Mouse (Mus musculus) MEL (cell line): ENCODE measurements around the gene Cd5. TPM values are rescaled to one million over a fixed set of nuclear protein-coding genes. Genes with fewer than 3 reads are reported as not detected.

Experiments
- DNase-seq: peaks from one replicate; pipeline ENCODE4 v3.0.0; 2011; ENCODE audit warnings: low read depth, low spot score
- H3K27ac ChIP-seq: 2 replicates; pipeline ENCODE4 v1.5.1; 2012; ENCODE audit warnings: low read depth, mild to moderate bottlenecking, control low read depth, low read length, moderate library complexity; ENCODE audit not compliant: control insufficient read depth
- H3K27me3 ChIP-seq, 2 experiments: fragments of 150-350 bp in 1 of 2; sonication (generic) in 1 of 2; 2 replicates each; pipeline ENCODE4 v1.6.1; 2012; ENCODE audit warnings: low read length in 2 of 2, mild to moderate bottlenecking in 2 of 2, improper control_type of control experiment in 1 of 2, moderate library complexity in 1 of 2; ENCODE audit not compliant: insufficient read depth in 2 of 2, control insufficient read depth in 1 of 2
- H3K36me3 ChIP-seq, 2 experiments: 2 replicates each; pipeline ENCODE4 v1.6.1; 2012 to 2014; ENCODE audit warnings: low read length in 2 of 2, improper control_type of control experiment in 1 of 2, inconsistent platforms in 1 of 2, mild to moderate bottlenecking in 1 of 2; ENCODE audit not compliant: insufficient read depth in 2 of 2, control insufficient read depth in 1 of 2
- H3K4me1 ChIP-seq, 2 experiments: fragments of 150-350 bp in 1 of 2; sonication (generic) in 1 of 2; 2 replicates each; pipeline ENCODE4 v1.6.1; 2012; ENCODE audit warnings: low read length in 2 of 2, improper control_type of control experiment in 1 of 2, mild to moderate bottlenecking in 1 of 2; ENCODE audit not compliant: insufficient read depth in 2 of 2, control insufficient read depth in 1 of 2
- H3K4me3 ChIP-seq, 2 experiments: fragments of 150-350 bp in 1 of 2; sonication (generic) in 1 of 2; 2 replicates each; pipeline ENCODE4 v1.5.1; 2012; ENCODE audit warnings: low read depth in 2 of 2, low read length in 2 of 2, mild to moderate bottlenecking in 2 of 2, moderate library complexity in 2 of 2, control low read depth in 1 of 2, improper control_type of control experiment in 1 of 2; ENCODE audit not compliant: control insufficient read depth in 1 of 2, insufficient read depth in 1 of 2
- H3K79me2 ChIP-seq: 2 replicates; pipeline ENCODE4 v1.6.1; 2012; ENCODE audit warnings: mild to moderate bottlenecking, low read length, moderate library complexity; ENCODE audit not compliant: control insufficient read depth, poor library complexity, insufficient read depth
- H3K9ac ChIP-seq: 2 replicates; pipeline ENCODE4 v1.6.1; 2012; ENCODE audit warnings: low read depth, mild to moderate bottlenecking, control low read depth, low read length, moderate library complexity; ENCODE audit not compliant: control insufficient read depth, poor library complexity, severe bottlenecking
- H3K9me3 ChIP-seq: fragments of 150-350 bp; sonication (generic); replicated peaks from 2 replicates; pipeline ENCODE4 v1.6.1; 2012; ENCODE audit warnings: mild to moderate bottlenecking, low read length, improper control_type of control experiment, moderate library complexity; ENCODE audit not compliant: insufficient read depth
- CTCF ChIP-seq, 3 experiments: IDR thresholded peaks in 2 of 3; conservative IDR thresholded peaks in 1 of 3; 2 replicates each; pipeline ENCODE4 v1.5.1; 2011 to 2012; ENCODE audit warnings: low read length in 3 of 3, low read depth in 2 of 3, mild to moderate bottlenecking in 2 of 3, improper control_type of control experiment in 1 of 3, inconsistent platforms in 1 of 3, mixed read lengths in 1 of 3, moderate library complexity in 1 of 3; ENCODE audit not compliant: control insufficient read depth in 1 of 3, insufficient read depth in 1 of 3, poor library complexity in 1 of 3, severe bottlenecking in 1 of 3
- EP300 ChIP-seq, 2 experiments: IDR thresholded peaks; 2 replicates each; pipeline ENCODE4 v1.6.1; 2011; ENCODE audit warnings: improper control_type of control experiment in 2 of 2, low read length in 2 of 2, low read depth in 1 of 2, mild to moderate bottlenecking in 1 of 2
- GABPA ChIP-seq: IDR thresholded peaks from 2 replicates; pipeline ENCODE4 v1.6.1; 2012; ENCODE audit warnings: low read depth, mild to moderate bottlenecking, inconsistent platforms, low read length, improper control_type of control experiment, moderate library complexity
- HCFC1 ChIP-seq: IDR thresholded peaks from 2 replicates; pipeline ENCODE4 v1.6.1; 2012; ENCODE audit warnings: low read depth, mild to moderate bottlenecking, inconsistent platforms, low read length, improper control_type of control experiment, moderate library complexity
- MAFK ChIP-seq: IDR thresholded peaks from 2 replicates; pipeline ENCODE4 v1.6.1; 2011; ENCODE audit warnings: low read depth, mild to moderate bottlenecking, low read length, improper control_type of control experiment, borderline replicate concordance
- MAX ChIP-seq: IDR thresholded peaks from 2 replicates; pipeline ENCODE4 v1.6.1; 2011; ENCODE audit warnings: low read length, improper control_type of control experiment
- MEF2A ChIP-seq: IDR thresholded peaks from 2 replicates; pipeline ENCODE4 v1.6.1; 2014; ENCODE audit warnings: low read depth, mild to moderate bottlenecking, inconsistent platforms, low read length, improper control_type of control experiment; ENCODE audit not compliant: poor library complexity, insufficient replicate concordance, severe bottlenecking; ENCODE audit errors: extremely low read depth
- MYB ChIP-seq: IDR thresholded peaks from 2 replicates; pipeline ENCODE4 v1.6.1; 2011; ENCODE audit warnings: mild to moderate bottlenecking, low read depth, low read length, improper control_type of control experiment
- MYC ChIP-seq: IDR thresholded peaks from 2 replicates; pipeline ENCODE4 v1.6.1; 2011; ENCODE audit warnings: low read depth, mild to moderate bottlenecking, low read length, improper control_type of control experiment, moderate library complexity
- NELFE ChIP-seq: IDR thresholded peaks from 2 replicates; pipeline ENCODE4 v1.6.1; 2011; ENCODE audit warnings: low read depth, low read length, improper control_type of control experiment
- NRF1 ChIP-seq: IDR thresholded peaks from 2 replicates; pipeline ENCODE4 v1.6.1; 2014; ENCODE audit warnings: low read depth, mild to moderate bottlenecking, inconsistent platforms, low read length, improper control_type of control experiment, moderate library complexity; ENCODE audit not compliant: poor library complexity, insufficient read depth, severe bottlenecking
- POLR2AphosphoS2 ChIP-seq: IDR thresholded peaks from 2 replicates; pipeline ENCODE4 v1.6.1; 2011; ENCODE audit warnings: low read length, improper control_type of control experiment
- RCOR1 ChIP-seq: IDR thresholded peaks from 2 replicates; pipeline ENCODE4 v1.6.1; 2012; ENCODE audit warnings: low read depth, mild to moderate bottlenecking, inconsistent platforms, low read length, improper control_type of control experiment
- SIN3A ChIP-seq: IDR thresholded peaks from 2 replicates; pipeline ENCODE4 v1.6.1; 2012; ENCODE audit warnings: low read length, improper control_type of control experiment, inconsistent platforms
- TAL1 ChIP-seq: IDR thresholded peaks from 2 replicates; pipeline ENCODE4 v1.6.1; 2012; ENCODE audit warnings: mild to moderate bottlenecking, inconsistent platforms, low read length, moderate library complexity, mixed read lengths
- TCF12 ChIP-seq: IDR thresholded peaks from 2 replicates; pipeline ENCODE4 v1.6.1; 2014; ENCODE audit warnings: low read depth, mild to moderate bottlenecking, inconsistent platforms, low read length, improper control_type of control experiment, moderate library complexity
- polyA plus RNA-seq, 2 experiments: library from polyadenylated mRNA; stranded (reverse) in 1 of 2; unstranded in 1 of 2; fragments of >175 nt in 1 of 2; fragments of >200 nt in 1 of 2; gene quantifications; 2 replicates each; pipeline versions ENCODE4 v1.2.1 to v1.2.4; 2012; ENCODE audit warnings: low replicate concordance in 2 of 2, low read depth in 1 of 2; ENCODE audit not compliant: insufficient read length in 2 of 2, insufficient read depth in 1 of 2, missing spikeins in 1 of 2
- total RNA-seq: library from RNA; depleted of rRNA; stranded (reverse); fragments of 300-350 nt; gene quantifications from 2 replicates; pipeline ENCODE4 v1.2.3, GENCODE M21; 2012

Gene Cd5
- total and polyA plus RNA-seq, 3 experiments, result not detected

DNA sequence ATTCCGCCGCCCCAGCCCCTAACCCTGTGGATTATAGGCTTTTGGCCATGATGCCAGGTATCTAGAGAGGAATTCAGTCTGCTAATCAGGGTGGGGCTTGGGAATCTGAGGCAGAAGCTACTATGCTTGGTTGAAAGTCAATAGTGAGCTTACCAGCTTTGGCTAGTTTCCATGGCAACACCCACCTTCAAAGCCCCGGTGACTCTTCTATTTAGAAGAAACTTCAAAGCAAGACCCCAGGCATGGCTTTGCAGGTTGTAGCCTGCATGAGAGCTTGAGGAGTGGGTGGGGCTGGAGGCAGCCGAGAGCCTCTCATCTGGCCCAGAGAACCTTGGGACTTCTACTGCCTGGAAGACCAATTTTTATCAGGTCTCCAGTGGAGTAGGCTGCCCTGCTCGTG is 15.2 kb downstream of the Cd5 start:
- Histone ChIP-seq H3K9me3 (no peaks in the 10 kb centered on the region), H3K36me3 (no peaks in the 10 kb centered on the region), H3K9ac (no peak overlapping the region), H3K4me3 (no peak overlapping the region)
- no peak for TF ChIP-seq POLR2AphosphoS2
- TF ChIP-seq GABPA, result no peak
- no peak for TF ChIP-seq TAL1
- TF ChIP-seq NELFE, result no peak
- no peak for TF ChIP-seq MYB
- TF ChIP-seq, all 39 proteins: peak for 0
- Histone ChIP-seq H3K4me1 (no peaks in the 10 kb centered on the region), H3K79me2 (no peaks in the 10 kb centered on the region), H3K27me3 (peaks cover 0 to 2% of the 10 kb centered on the region in 2 experiments; a peak in 2 of 4 replicates), H3K27ac (no peak overlapping the region)
- DNase-seq, result no peak

- no peak for DNase-seq
- Histone ChIP-seq H3K9me3 (no peaks in the 10 kb centered on the region), H3K9ac (no peak overlapping the region), H3K4me1 (no peaks in the 10 kb centered on the region), H3K36me3 (no peaks in the 10 kb centered on the region), H3K27me3 (no peaks in the 10 kb centered on the region; a peak in 2 of 4 replicates), H3K4me3 (no peak overlapping the region), H3K27ac (no peak overlapping the region), H3K79me2 (no peaks in the 10 kb centered on the region)
- TF ChIP-seq RCOR1 (no peak), TCF12 (no peak), NRF1 (no peak)
Measured at GRCm38 (mm10) chr19:10723084-10723483, 15.7 kb downstream of the Cd5 start.

GRCm38 (mm10) chr19:10721064-10721463 is 17.7 kb downstream of the Cd5 start:
- no peak for DNase-seq
- TF ChIP-seq RCOR1 (no peak), CTCF (IDR thresholded peaks at IDR 0.05 in 2 of 3, conservative IDR thresholded peaks at IDR 0.05 in 1 of 3; ENCODE audit: control insufficient read depth in 1 of 3, insufficient read depth in 1 of 3, low read depth in 2 of 3, low read length in 3 of 3, poor library complexity in 1 of 3, severe bottlenecking in 1 of 3) (no peak), MYB (no peak), MAX (no peak), EP300 (IDR thresholded peaks at IDR 0.05; ENCODE audit: low read depth in 1 of 2, low read length in 2 of 2) (no peak), HCFC1 (no peak), MEF2A (no peak), SIN3A (no peak), MAFK (no peak), MYC (no peak)
- TF ChIP-seq, all 39 proteins: peak for 0
- Histone ChIP-seq H3K27me3 (no peaks in the 10 kb centered on the region; a peak in 1 of 4 replicates), H3K4me3 (no peak overlapping the region), H3K9me3 (no peaks in the 10 kb centered on the region), H3K4me1 (no peaks in the 10 kb centered on the region), H3K9ac (no peak overlapping the region), H3K36me3 (no peaks in the 10 kb centered on the region), H3K79me2 (no peaks in the 10 kb centered on the region), H3K27ac (no peak overlapping the region)
